Mouse (Mus musculus) lung, postnatal 25 days (tissue): ENCODE results near the gene Zfp873.
"Not testable (repeated sequence)": the region's sequence is repeated elsewhere in the genome, so short reads cannot be mapped to it uniquely, and the experiment has no call there.

Experiments used
- DNase-seq: peaks from one replicate; pipeline ENCODE4 v3.0.0; 2022; ENCODE audit warnings: low spot score

The Zfp873 gene

GRCm38 (mm10) chr10:82047597-82048459, at the start of gene Zfp873:
Gene Zfp873 (plus strand): TSS chr10:82048123.
- DNase-seq = peak; percentile 95

- not testable (repeated sequence) for DNase-seq
Observed at GRCm38 (mm10) chr10:82003209-82003608, 44.7 kb upstream of the Zfp873 start.

DNA sequence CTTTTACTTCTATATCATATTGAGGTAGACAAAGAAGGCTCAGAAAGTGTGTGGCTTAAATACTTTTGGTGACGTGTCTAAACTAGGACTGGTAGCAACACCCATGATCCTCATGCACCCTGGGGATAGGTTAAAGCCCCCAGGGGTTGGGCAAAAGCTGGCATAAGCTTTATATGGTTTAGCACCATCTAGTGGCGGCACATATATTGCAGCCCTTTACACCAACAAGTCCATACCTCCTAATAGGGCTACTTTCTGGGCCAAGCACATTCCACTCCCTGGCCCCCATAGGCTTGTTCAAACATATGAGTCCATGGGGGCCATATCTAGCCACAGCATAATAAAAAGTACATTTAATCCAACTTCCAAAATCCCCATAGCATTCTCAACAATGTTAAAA, 43.1 kb upstream of the Zfp873 start:
- DNase-seq = peak; percentile 6

- DNase-seq = no peak
Observed at GRCm38 (mm10) chr10:82042191-82042590, 5.7 kb upstream of the Zfp873 start.

- no peak for DNase-seq
Observed at GRCm38 (mm10) chr10:82046603-82047002, 1.3 kb upstream of the Zfp873 start.

GRCm38 (mm10) chr10:82048460-82048804, 509 bp downstream of the Zfp873 start:
- not testable (repeated sequence) for DNase-seq

DNA sequence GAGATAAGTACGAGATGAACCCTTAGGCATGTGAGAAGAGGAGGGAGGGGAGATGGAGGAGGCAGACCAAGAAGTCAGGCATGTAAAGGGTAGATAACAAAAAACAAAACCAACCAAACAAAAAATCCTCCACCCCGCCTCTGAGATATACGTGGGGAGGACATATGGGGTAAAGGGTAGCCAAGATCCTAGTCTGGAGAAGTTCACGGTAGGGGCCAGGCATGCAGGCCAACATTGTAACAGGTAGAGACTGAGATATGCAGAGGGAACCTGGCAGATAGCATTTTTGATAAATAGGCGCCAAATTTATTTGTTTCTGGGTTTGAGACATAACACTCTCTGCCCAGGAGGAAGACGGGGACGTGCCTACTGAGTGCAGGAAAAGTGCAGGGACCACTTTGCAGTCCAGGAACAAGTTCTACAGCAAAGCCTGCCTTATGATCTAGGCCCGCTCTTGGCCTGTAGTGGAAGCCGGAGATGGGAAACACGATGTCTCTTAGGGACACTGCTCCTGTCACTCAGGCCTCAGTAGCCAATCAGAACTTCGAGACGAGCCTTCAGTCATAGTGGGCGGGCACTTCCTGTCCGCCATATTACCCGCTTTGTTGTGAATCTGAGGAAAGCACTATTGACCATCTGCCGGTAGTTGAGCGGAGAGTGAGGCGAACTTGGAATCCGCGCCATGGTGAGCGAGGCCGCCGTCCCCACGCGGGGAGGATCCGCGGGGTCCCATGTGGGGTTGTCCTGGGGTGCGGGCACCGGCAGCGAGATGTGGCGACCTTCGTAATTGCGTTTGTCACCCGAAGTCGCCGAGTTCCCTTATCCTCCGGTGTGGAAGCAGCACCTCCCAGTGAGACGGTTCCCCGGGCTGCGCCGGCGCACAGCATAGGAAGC, 35.1 kb downstream of the Zfp873 start, which contains the start of gene BC024063:
Gene BC024063, plus strand, starts transcription at position 626 of the 894 bp plus-strand sequence.
- peak; percentile 58 for DNase-seq

DNA sequence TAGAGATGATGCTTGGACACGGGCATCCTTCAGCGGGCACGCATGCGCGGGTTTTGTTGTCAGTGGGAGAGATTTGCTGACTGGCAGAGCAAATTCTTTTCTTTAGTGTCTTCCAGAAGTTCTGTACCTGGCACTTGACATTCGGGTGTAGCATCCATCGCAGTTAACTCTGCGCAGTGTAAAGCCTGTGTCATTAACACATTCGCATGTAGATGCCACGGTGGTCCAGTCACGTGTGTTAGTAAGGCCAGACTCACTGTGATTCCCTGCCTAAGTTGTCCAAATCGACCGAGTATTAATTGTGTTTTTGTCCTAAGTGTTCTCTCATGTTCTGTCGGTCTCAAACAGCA, 35.7 kb downstream of the Zfp873 start:
- DNase-seq = not testable (repeated sequence)
